Mouse (Mus musculus) G1E (cell line): ENCODE measurements around the gene Mical3. TPM values are rescaled to one million over a fixed set of nuclear protein-coding genes. Genes with fewer than 3 reads are reported as not detected.

Experiments used
- ATAC-seq: 2 replicates; pipeline ENCODE4 v1.8.0; 2016; ENCODE audit warnings: mild to moderate bottlenecking; ENCODE audit not compliant: insufficient number of reproducible peaks, poor library complexity, low FRiP score, severe bottlenecking; ENCODE audit errors: extremely low read depth
- DNase-seq: peaks from one replicate; pipeline ENCODE4 v3.0.0; 2012; ENCODE audit warnings: low spot score
- H3K27me3 ChIP-seq: 2 replicates; pipeline ENCODE4 v1.6.1; 2012; ENCODE audit warnings: mild to moderate bottlenecking, low read length, inconsistent platforms; ENCODE audit not compliant: insufficient read depth
- H3K36me3 ChIP-seq: replicated peaks from 2 replicates; pipeline ENCODE3; 2012; ENCODE audit warnings: mild to moderate bottlenecking, inconsistent platforms
- H3K4me1 ChIP-seq: 2 replicates; pipeline ENCODE4 v1.6.1; 2012; ENCODE audit warnings: low read depth, low read length, inconsistent platforms, mixed read lengths; ENCODE audit not compliant: insufficient read depth
- H3K4me3 ChIP-seq: 2 replicates; pipeline ENCODE4 v1.5.1; 2012; ENCODE audit warnings: low read depth, mild to moderate bottlenecking, inconsistent platforms, low read length, moderate library complexity, mixed read lengths
- H3K9me3 ChIP-seq: replicated peaks from 2 replicates; pipeline ENCODE4 v1.6.1; 2012; ENCODE audit warnings: inconsistent platforms
- CTCF ChIP-seq: IDR thresholded peaks from 2 replicates; pipeline ENCODE4 v1.5.1; 2012; ENCODE audit warnings: low read depth, low read length, inconsistent platforms, mixed read lengths
- GATA1 ChIP-seq: IDR thresholded peaks from 2 replicates; pipeline ENCODE4 v1.6.1; 2012; ENCODE audit warnings: borderline replicate concordance, low read length, inconsistent platforms, mixed read lengths
- GATA2 ChIP-seq: IDR thresholded peaks from 2 replicates; pipeline ENCODE4 v1.6.1; 2012; ENCODE audit warnings: low read depth, low read length, inconsistent platforms, borderline replicate concordance
- POLR2AphosphoS5 ChIP-seq: IDR thresholded peaks from 2 replicates; pipeline ENCODE4 v1.6.1; 2012; ENCODE audit warnings: low read depth, low read length, inconsistent platforms; ENCODE audit not compliant: insufficient replicate concordance
- TAL1 ChIP-seq: conservative IDR thresholded peaks from 2 replicates; pipeline ENCODE4 v1.6.1; 2012; ENCODE audit warnings: low read depth, low read length, inconsistent platforms, mixed read lengths
- polyA plus RNA-seq: library from polyadenylated mRNA; stranded (reverse); fragments of >175 nt; gene quantifications from 2 replicates; pipeline ENCODE4 v1.2.3, GENCODE M21; 2012
- total RNA-seq, 2 experiments: library from RNA; stranded (forward) in 1 of 2; stranded (reverse) in 1 of 2; fragments of 200-1000 nt in 1 of 2; fragments of >200 nt in 1 of 2; fragmentation: Nextera tagmentation in 1 of 2; gene quantifications; 2 replicates each; pipeline ENCODE4 v1.2.3; 2014 to 2017

Gene Mical3
- total and polyA plus RNA-seq, 3 experiments: 20.9 to 109 (median 38.1) TPM

GRCm38 (mm10) chr6:121086226-121086625 is 44.6 kb downstream of the Mical3 start:
- DNase-seq (no peak), ATAC-seq (no peak)
- H3K36me3 ChIP-seq: peaks cover 85% of the 10 kb centered on the region
- TF ChIP-seq GATA2 (no peak), GATA1 (no peak)
- H3K4me1 ChIP-seq: peaks cover 82% of the 10 kb centered on the region
- H3K4me3 ChIP-seq: peak overlapping the region; percentile 5; the same call in 1 of the 2 replicates
- no peaks in the 10 kb centered on the region for H3K27me3 ChIP-seq
- no peaks in the 10 kb centered on the region for H3K9me3 ChIP-seq

- TF ChIP-seq POLR2AphosphoS5: no peak
- no peak for TF ChIP-seq GATA1
- peak; percentile 63; the same call in 1 of the 2 replicates for TF ChIP-seq TAL1
- TF ChIP-seq GATA2: no peak
- no peak for TF ChIP-seq CTCF
- Histone ChIP-seq H3K4me1 (peaks cover 93% of the 10 kb centered on the region), H3K9me3 (no peaks in the 10 kb centered on the region), H3K4me3 (peak overlapping the region; percentile 61; the same call in 1 of the 2 replicates), H3K27me3 (no peaks in the 10 kb centered on the region), H3K36me3 (peaks cover 88% of the 10 kb centered on the region)
- peak; percentile 58 for DNase-seq
- ATAC-seq: peak; percentile 74
These were observed 46.7 kb downstream of the Mical3 start for GRCm38 (mm10) chr6:121084050-121084480.

GRCm38 (mm10) chr6:121082094-121082473 is 48.7 kb downstream of the Mical3 start:
- TF ChIP-seq CTCF: no peak
- no peak for TF ChIP-seq GATA2
- no peak for TF ChIP-seq GATA1
- no peak for TF ChIP-seq TAL1
- TF ChIP-seq POLR2AphosphoS5: no peak
- ATAC-seq: no peak
- Histone ChIP-seq H3K9me3 (no peaks in the 10 kb centered on the region), H3K36me3 (peaks cover 83% of the 10 kb centered on the region), H3K27me3 (no peaks in the 10 kb centered on the region), H3K4me3 (no peak overlapping the region; the same call in 1 of the 2 replicates), H3K4me1 (peaks cover 97% of the 10 kb centered on the region)
- no peak for DNase-seq

GRCm38 (mm10) chr6:121081288-121082093 is 49.3 kb downstream of the Mical3 start:
- Histone ChIP-seq H3K9me3 (no peaks in the 10 kb centered on the region), H3K4me3 (no peak overlapping the region), H3K27me3 (no peaks in the 10 kb centered on the region), H3K4me1 (peaks cover 97% of the 10 kb centered on the region), H3K36me3 (peaks cover 81% of the 10 kb centered on the region)
- TF ChIP-seq CTCF (no peak), POLR2AphosphoS5 (no peak), TAL1 (no peak), GATA2 (no peak), GATA1 (no peak)
- DNase-seq (no peak), ATAC-seq (no peak)

- Histone ChIP-seq H3K4me1 (peaks cover 91% of the 10 kb centered on the region), H3K36me3 (peaks cover 70% of the 10 kb centered on the region), H3K4me3 (no peak overlapping the region; the same call in 1 of the 2 replicates), H3K27me3 (no peaks in the 10 kb centered on the region), H3K9me3 (no peaks in the 10 kb centered on the region)
- no peak for ATAC-seq
- DNase-seq: no peak
- TF ChIP-seq POLR2AphosphoS5 (no peak), GATA1 (no peak), CTCF (no peak), GATA2 (no peak), TAL1 (no peak)
These were observed 52.6 kb downstream of the Mical3 start for GRCm38 (mm10) chr6:121078175-121078574.

- ATAC-seq (peak; percentile 83), DNase-seq (peak; percentile 83)
- TF ChIP-seq CTCF (no peak), TAL1 (no peak), POLR2AphosphoS5 (no peak), GATA2 (no peak), GATA1 (no peak)
- no peaks in the 10 kb centered on the region for H3K27me3 ChIP-seq
- H3K9me3 ChIP-seq: no peaks in the 10 kb centered on the region
- peaks cover 91% of the 10 kb centered on the region for H3K4me1 ChIP-seq
- H3K4me3 ChIP-seq: peak overlapping the region; percentile 45; the same call in 1 of the 2 replicates
- peaks cover 73% of the 10 kb centered on the region for H3K36me3 ChIP-seq
These were observed 53.8 kb downstream of the Mical3 start for GRCm38 (mm10) chr6:121076929-121077566.

- H3K4me1 ChIP-seq: peaks cover 83% of the 10 kb centered on the region
- no peaks in the 10 kb centered on the region for H3K27me3 ChIP-seq
- no peak for TF ChIP-seq GATA1
- no peak for TF ChIP-seq CTCF
- TF ChIP-seq TAL1: no peak
- TF ChIP-seq GATA2: no peak
- TF ChIP-seq POLR2AphosphoS5: no peak
- ATAC-seq: peak; percentile 51
- peak; percentile 57 for DNase-seq
- no peaks in the 10 kb centered on the region for H3K9me3 ChIP-seq
- peaks cover 67% of the 10 kb centered on the region for H3K36me3 ChIP-seq
- no peak overlapping the region for H3K4me3 ChIP-seq
These were observed 55.0 kb downstream of the Mical3 start for GRCm38 (mm10) chr6:121075763-121076162.
